Mouse (Mus musculus): ENCODE results near the gene Nicn1. TPM values are rescaled to one million over a fixed set of nuclear protein-coding genes. Genes with fewer than 3 reads are reported as not detected.
"Not testable (repeated sequence)": the region's sequence is repeated elsewhere in the genome, so short reads cannot be mapped to it uniquely, and the experiment has no call there.

The Nicn1 gene
- total RNA-seq, 4 experiments from 2014 or later: 23.0 to 32.5 (median 28.5) TPM

DNA sequence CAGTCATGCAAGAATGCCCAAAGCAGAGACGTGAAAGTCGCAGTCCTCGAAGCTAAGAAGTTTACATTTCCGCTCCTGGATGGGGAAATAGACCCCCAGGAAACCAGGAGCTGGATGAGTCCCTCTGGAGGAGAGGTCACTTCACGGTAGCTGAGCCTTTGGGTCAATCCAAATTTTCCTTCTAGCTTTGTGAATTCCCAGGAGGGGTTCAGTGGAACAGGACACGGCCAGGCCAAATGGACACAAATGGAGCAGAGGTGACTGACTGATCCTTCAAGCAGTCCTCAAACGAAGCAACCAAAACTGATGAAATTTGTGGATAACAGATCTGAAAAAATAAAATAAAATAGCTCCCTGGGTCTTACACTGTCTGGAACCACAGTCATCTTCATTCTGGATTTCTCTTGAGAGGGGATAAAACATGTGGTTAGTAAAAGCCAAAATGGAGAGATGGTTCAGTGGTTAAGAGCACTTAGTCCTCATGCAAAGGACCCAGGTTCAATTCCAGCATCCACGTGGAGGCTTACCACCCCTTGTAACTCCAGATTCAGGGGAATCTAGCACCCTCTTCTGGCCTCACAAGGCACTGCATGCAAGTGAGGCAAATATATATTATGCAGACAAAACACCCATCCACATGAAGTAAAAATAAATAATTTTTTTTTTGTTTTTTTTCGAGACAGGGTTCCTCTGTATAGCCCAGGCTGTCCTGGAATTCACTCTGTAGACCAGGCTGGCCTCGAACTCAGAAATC is 11.4 kb upstream of the Nicn1 start:
- no peak for DNase-seq (ENCODE audit: low spot score)

DNA sequence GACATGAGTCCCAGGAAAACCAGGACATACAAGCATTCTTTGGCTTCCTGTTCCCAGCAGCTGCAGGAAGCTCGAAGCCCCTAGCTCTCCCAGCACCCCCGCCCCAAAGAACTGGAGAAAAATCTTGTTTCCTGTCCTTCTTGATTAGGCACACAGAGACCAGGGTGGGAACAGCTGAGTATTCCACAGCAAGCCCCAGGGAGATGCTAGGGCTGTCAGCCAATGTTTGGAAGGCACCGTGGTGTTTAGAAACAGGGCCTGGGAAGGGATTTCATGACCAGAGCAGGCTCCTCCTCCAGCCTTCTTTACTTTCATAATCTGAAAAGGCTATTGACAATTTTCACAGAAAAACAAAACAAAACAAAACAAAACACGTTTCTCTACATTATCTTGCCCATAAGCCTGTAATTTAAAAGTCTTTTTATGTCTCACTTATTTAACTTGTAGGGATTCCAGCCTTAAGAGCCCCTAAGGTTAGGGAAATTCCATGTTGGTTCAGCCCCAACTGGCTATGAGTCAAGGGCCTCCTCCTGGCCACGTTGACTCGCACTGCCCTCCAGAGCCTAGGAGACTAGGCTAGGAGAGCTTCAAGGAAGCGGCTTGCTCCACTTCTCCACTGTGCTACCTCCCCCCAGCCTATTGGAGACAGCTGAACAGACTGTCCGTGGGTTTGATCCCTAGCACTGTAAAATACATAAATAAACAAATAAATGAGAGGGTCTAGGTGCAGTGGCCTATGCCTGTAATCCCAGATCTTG is 10.0 kb upstream of the Nicn1 start:
- peak; percentile 93 for DNase-seq (ENCODE audit: low spot score)

DNA sequence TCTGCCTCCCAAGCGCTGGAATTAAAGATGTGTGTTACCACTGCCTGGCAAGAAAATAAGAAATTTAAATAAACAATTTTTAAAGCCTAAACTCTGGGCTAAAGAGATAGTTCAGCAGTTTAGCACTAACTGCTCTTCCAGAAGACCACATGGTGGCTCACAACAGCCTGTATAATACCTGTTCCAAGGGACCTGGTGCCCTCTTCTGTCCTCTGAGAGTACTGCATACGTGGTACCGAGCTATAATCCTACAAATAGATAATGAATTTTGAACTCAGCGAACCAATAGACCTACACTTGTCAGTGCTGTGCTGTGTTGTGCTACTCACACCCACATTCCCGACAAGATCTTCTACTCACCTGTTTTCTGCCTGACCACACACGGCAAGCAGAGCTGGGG is 5.8 kb upstream of the Nicn1 start:
- DNase-seq (ENCODE audit: low spot score): peak; percentile 79

DNA sequence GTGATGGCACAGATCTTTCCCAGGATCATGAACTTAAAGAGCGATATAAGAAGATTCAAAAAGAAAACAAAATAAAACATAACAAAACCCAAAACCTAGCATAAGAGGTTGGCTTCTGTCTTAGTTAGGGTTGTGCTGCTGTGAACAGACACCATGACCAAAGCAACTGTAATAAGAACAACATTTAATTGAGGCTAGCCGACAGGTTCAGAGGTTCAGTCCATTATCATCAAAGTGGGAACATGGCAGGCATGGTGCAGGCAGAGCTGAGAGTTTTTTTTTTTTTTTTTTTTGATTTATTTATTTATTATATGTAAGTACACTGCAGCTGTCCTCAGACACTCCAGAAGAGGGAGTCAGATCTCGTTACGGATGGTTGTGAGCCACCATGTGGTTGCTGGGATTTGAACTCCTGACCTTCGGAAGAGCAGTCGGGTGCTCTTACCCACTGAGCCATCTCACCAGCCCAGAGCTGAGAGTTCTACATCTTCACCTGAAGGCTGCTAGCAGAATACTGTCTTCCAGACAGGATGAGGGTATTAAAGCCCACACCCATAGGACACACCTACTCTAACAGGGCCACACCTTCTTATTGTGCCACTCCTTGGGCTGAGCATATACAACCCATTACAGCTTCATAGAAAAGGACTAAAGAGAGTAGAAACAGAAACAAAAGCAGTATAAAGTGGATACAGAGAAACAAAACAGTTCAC is 2.5 kb upstream of the Nicn1 start:
- not testable (repeated sequence) for DNase-seq (ENCODE audit: low spot score)

DNA sequence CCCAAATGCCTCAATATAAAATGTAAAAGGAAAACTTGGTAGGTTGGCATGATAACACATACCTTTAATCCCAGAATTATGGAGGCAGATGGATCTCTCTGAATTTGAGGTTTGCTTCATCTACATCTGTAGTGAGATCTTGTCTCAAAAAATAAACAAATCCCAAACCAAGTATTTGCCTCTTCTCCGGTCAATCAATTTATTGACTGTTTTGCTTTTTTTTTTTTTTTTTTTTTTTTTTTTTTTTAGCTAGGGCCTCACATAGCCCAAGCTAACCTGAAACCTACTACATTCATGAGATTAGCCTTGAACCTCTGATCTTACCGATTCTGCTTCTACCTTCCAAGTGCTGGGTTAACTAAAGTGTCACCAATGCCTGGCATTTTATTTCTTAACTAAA is 882 bp upstream of the Nicn1 start:
- DNase-seq (ENCODE audit: low spot score): no peak

DNA sequence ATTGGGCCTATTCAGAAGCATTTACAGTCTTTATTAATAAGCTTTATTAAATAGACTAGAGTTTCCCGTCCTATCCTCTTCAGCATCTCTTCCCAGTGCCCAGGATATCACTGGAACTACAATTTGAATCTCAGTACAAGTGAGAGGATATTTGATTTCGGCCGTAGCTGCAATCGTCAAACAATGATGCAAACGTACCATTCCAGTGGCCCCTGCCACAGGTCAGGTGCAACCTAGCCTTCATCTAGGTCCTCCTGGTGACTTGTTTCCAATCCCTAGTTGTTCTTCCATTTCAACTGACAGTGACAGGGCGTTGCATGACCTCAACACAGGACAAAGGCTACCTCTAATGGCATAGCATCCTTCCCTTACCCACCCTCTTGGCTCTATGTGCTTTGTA is 544 bp downstream of the Nicn1 start:
- no peak for DNase-seq (ENCODE audit: low spot score)

DNA sequence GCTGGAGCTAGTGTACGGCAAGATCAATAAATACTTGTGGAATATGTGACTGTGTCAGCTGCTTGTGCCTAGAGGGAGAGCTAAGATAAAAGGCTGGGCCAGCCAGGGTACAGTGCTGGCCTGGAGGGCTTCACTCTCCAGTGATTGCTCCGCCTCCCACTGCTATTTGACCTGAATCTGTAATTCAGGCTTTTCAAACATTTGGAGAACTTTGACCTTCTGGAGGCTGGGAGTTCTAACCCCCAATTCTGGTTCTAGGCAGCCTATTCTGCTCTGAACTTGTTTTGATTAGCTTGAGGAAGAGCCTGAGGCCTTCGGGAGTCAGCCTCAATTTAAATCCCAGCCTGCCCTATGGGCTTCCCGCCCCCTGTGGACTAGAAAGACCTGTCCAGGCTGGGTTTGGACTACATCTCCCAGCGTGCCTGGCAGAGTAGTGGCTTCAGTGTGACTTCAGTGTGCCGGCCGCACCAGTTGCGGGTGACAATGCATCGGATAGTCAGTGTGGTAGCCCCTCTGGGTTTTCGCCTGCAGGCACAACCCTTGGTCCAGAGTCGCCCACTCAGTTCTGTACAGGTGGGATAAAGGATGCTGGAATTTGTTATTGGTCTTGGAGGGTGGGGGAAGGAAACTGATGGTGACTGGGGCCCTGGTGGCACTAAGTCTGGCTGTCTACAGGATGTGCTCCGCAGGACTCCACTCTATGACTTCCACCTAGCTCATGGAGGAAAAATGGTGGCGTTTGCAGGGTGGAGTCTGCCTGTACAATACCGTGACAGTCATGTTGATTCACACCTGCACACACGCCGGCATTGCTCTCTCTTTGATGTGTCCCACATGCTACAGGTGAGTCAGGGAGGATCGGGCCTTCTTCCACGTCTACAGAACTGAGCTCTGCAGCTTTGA is 6.5 kb downstream of the Nicn1 start, which contains the start of gene Amt:
Amt (plus strand) TSS at position 401 of the 903 bp plus-strand sequence.
- no peak for DNase-seq (ENCODE audit: low spot score)

DNA sequence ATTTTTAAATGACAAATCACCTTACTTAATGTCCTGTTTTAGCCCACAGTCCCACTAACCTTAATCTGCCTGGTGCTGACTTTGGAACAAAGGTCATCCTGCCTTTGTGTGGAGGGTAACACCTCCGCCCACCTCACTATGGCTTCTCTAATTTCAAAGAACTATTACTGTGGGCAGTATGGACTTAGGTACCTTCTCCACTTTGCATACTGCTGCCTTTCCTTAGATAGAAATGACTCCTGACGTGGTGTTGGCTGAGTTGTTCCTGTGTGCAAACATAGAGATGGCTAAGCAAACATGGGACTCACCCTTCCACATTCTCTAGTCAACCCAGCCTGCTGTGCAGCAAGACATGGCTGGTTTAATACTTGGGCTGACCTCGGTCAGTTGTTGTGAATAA is 11.6 kb downstream of the Nicn1 start:
- no peak for DNase-seq (ENCODE audit: low spot score)

DNA sequence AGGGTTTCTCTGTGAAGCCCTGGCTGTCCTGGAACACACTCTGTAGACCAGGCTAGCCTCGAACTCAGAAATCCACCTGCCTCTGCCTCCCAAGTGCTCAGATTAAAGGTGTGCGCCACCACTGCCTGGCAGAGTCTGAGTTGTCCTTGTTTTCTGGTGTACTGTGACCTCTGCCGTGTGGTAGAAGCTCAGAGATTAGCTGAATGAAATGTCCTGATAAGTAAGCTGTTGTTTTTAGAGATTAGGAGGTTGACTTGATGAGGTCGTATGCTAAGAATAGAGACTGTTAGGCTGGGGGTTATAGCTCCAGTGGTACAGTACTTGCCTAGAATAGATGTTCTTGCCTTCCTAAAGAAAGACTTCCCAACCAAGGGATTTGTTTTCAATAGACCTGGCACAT is 14.5 kb downstream of the Nicn1 start:
- DNase-seq (ENCODE audit: low spot score): peak; percentile 44

DNA sequence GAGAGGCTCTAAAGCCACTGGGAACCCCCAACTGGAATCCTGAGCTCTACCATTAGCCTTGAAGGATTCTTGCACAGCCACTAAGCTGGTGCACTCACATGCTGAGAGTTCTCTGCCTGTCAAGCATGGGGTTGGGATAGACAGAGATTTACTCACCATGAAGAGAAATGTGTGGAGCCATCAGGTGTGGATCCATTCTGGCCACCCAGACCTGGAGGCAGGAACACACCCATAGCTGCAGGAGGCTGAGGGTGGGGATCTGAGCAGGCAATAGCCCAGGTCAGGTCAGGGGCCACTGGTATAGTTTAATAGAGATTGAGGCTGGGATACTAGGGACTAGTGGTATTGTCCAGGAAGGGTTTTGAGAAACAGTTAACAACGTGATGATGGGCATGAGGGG is 14.9 kb downstream of the Nicn1 start:
- no peak for DNase-seq (ENCODE audit: low spot score)

DNA sequence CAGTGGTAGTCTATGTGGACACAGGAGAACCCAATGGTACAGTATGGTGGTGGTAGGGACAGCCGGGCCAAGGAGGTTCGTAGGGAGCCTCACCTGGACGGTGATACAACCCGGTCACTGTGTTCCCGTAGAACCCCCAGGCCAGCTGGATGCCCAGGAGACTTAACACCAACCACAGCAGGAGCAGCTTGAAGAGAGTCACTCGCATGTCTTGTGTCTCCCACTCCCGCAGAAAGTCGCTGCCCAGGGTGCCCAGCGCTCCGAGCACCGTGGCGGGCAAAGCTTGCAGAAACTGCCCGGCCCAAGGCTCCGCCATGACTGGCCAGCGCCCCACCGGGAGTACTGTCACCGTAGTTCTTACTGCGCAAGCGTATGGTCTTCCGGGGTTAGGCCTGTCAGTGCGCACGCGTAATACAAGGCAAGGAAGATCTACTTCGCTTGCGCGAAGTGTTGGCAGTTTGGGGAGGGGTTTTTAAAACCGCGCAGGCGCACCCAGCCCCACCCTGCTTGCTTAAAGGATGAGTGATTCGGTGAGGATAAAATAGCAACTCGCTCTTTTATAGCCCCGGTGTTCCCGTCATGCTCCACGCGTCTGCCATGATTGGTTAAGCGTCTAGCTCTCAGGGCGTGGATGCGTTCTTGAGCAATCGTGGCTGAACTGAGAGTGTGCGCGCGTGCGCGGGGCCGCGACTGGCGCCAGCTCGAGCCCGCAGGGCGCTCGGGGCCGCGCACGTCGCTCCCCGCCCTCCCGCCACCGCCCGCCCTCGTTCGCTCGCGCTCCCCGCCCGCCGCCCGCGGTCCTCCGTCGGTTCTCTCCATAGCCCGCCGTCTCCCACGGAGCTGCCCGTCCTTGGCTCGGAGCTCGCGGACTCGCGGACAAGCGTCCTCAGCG is 15.6 kb downstream of the Nicn1 start, which contains the start of the genes Rhoa and Tcta:
Rhoa (plus strand) TSS at position 501 of the 892 bp plus-strand sequence.
Tcta (minus strand) TSS at position 532 of the 892 bp plus-strand sequence.
- peak; percentile 100 for DNase-seq (ENCODE audit: low spot score)

DNA sequence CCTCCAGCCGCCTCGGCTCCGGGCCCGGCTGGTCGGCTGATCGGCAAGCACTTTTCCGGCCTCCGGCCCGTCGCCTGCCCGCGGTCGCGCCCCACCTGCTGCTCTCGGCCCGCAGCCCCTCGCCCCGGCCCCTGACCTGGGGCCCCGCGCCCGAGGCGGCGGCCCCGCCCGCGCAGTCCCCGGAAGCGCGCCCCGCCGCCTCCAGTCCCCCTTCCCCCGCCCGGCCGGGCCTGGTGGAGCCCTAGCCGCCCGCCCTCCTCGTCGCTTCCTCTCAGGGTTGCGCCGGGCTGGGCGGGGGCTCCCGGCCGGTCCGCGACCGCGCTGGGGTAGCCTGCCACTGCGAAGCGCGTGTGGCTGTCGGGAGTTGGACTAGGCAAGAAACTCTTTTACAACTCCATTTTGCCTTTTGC is 16.3 kb downstream of the Nicn1 start:
- DNase-seq (ENCODE audit: low spot score): no peak

DNA sequence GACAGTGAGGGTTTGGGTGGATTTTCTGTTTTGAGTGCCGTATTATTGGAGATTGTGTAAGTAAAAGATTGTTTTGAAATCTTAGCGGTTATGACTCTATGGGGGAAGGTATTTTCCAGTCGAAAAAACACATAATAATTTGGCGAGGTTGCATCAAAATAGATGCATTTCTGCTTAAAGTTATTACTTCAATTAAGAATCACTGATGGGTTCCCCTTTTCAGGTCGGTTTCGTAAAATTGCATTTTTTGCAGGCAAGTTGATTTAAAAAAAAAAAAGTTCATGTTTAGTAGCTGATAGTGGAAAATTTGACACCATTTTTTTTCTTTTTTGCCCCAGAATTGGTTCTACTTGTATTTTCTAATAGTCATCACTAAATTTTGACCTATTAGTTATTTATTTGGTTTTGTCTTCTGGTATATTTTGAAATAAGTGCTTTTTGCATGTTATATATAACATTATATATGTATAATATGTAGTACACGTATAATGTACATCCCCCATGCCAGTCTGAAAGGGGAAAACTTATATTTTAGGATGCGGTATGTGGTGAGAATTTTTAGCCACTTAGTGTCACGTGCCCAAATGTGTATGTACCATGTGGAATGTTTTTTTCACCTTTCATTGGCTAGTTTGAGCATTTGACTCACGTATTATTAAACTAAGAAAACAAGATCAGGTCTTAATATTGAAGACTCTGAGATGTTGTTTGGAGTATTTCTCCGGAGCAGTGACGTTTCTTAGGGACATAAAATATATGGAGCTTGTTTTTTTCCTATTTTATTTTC is 17.0 kb downstream of the Nicn1 start:
- DNase-seq (ENCODE audit: low spot score): peak; percentile 12

DNA sequence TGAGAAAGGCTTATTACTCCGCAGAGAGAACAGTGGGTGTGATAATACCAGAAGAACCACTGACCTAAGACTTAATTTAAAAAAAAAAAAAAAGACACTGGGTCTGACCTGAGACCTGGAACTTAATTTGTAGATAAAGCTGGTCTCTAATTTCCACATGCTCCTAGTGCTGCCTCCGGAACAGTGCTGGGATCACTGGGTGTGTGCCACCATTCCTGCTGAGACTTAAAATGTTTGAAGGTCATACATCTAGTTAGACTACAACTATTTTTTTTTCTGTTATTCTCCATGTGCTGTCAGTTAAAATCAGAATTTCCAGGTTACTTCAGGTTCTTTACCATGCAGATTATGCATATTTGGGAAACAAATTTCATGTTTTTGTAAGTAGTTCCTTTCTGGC is 17.9 kb downstream of the Nicn1 start:
- no peak for DNase-seq (ENCODE audit: low spot score)

DNA sequence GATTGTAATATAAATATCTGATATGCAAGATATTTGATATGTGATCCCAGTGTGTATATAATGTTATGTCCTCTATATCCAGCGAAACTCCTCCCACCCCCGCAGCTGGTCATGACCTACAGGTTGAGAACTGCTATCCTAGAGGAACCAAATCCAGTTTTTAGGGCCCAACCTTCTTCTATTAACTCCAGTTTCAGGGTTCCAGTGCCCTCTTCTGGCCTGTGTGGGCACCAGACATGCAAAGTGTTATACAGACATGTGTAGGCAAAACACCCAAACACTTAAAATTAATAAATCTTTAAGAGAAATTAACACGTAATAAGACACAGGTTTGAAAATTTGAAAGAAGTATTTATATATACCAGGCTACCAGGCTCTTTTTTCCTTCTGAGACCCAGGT is 27.3 kb downstream of the Nicn1 start:
- no peak for DNase-seq (ENCODE audit: low spot score)

DNA sequence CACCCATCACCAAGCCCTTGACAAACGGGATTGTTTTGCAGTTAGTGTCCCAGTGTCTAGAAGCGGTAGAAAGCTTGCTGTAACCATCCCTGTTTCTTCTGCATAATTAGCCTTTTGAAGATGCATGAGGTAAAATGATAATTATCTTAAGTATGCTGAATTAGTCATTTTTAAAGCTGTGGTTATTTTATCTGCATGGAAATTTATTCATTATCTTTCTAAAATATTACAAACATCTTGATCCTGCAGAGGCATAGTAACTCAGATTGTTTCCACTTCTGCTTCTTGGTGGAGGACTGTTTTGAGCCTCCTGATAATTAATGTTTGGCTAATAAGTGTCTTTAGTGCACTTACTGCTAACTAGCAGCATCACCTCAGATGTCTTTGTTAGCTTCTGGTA is 28.2 kb downstream of the Nicn1 start:
- no peak for DNase-seq (ENCODE audit: low spot score)

DNA sequence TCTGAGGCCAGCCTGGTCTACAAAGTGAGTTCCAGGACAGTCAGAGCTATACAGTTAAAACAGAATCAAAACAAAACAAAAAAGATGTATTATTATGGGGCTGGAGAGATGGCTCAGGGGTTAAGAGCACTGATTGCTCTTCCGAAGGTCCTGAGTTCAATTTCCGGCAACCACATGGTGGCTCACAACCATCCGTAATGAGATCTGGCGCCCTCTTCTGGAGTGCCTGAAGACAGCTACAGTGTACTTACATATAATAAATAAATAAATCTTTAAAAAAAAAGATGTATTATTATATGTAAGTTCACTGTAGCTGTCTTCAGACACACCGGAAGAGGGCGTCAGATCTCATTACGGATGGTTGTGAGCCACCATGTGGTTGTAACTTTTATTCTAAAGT is 31.8 kb downstream of the Nicn1 start:
- DNase-seq (ENCODE audit: low spot score): not testable (repeated sequence)

DNA sequence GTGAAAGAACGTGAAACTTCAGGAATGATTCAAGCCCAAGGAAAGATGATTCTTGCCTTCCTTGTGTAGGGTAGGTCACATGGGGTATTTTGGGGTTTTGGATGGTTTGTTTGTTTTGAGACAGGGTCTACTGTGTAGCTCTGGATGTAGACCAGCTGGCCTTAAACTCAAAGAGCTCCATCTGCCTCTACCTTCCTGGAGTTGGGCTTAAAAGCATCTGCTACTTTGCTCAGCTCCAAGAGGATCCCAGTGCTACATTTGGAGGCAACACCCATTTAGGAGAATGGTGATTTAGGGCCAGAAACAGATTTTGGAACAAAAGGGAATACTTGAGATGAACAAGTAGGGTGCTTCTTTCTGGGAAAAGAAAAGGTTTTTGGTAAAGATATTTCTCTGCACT is 34.6 kb downstream of the Nicn1 start:
- DNase-seq (ENCODE audit: low spot score): no peak

DNA sequence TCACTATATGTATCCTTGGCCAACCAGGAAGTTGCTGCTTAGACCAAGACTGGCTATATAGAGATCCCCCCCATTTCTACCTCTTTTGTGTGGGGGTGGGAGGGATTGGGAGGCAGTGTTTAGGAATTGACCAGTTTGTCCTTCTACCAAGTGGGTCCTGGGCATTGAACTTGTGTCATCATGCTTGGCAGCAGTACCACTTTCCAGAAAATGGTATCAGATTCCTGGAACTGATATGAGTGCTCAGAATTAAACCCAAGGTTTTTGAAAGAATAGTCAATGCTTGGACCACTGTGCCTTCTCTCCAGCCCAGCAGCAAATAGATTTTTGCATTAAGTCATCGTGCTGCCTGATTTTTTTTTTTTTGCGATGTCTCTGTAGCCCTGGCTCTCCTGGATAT is 35.6 kb downstream of the Nicn1 start:
- no peak for DNase-seq (ENCODE audit: low spot score)
